Mouse (Mus musculus) hindbrain, embryonic 16.5 days (tissue): Measurements from ENCODE around the gene 4930435E12Rik. TPM values are rescaled to one million over a fixed set of nuclear protein-coding genes. Genes with fewer than 3 reads are reported as not detected.
A peak's percentile ranks its signal among the peaks of the same experiment; 100 is the strongest.

Source experiments
- ATAC-seq: fragments of 200-750 bp; cut with Nextera tagmentation; 2 replicates; pipeline ENCODE4 v1.8.0; 2017; ENCODE audit warnings: moderate TSS enrichment, moderate library complexity
- H3K27ac ChIP-seq: fragments of 300-500 bp; sonication (generic); 2 replicates; pipeline ENCODE4 v1.5.1; 2014; ENCODE audit warnings: low read depth, mild to moderate bottlenecking, control low read depth, low read length, moderate library complexity
- H3K27me3 ChIP-seq: fragments of 300-500 bp; sonication (generic); replicated peaks from 2 replicates; pipeline ENCODE4 v1.6.1; 2014; ENCODE audit warnings: low read length; ENCODE audit not compliant: control insufficient read depth, insufficient read depth
- H3K36me3 ChIP-seq: fragments of 300-500 bp; sonication (generic); 2 replicates; pipeline ENCODE4 v1.6.1; 2014; ENCODE audit warnings: mild to moderate bottlenecking, low read length, moderate library complexity, mixed read lengths; ENCODE audit not compliant: control insufficient read depth, insufficient read depth
- H3K4me1 ChIP-seq: fragments of 300-500 bp; sonication (generic); 2 replicates; pipeline ENCODE4 v1.6.1; 2014; ENCODE audit warnings: low read depth, low read length; ENCODE audit not compliant: control insufficient read depth, insufficient read depth
- H3K4me2 ChIP-seq: fragments of 300-500 bp; sonication (generic); 2 replicates; pipeline ENCODE4 v1.6.1; 2014; ENCODE audit warnings: mild to moderate bottlenecking, low read length, control low read depth, moderate library complexity
- H3K4me3 ChIP-seq: fragments of 300-500 bp; sonication (generic); 2 replicates; pipeline ENCODE4 v1.5.1; 2014; ENCODE audit warnings: mild to moderate bottlenecking, low read length, control low read depth, moderate library complexity
- H3K9ac ChIP-seq: fragments of 300-500 bp; sonication (generic); 2 replicates; pipeline ENCODE4 v1.6.1; 2014; ENCODE audit warnings: low read depth, mild to moderate bottlenecking, control low read depth, low read length, moderate library complexity
- H3K9me3 ChIP-seq: fragments of 300-500 bp; sonication (generic); 2 replicates; pipeline ENCODE4 v1.6.1; 2014; ENCODE audit warnings: mild to moderate bottlenecking, low read length, moderate library complexity; ENCODE audit not compliant: control insufficient read depth
- WGBS: fragments of 180-500 bp; shearing (Covaris S2); extraction: QIAGEN DNeasy Blood & Tissue Kit; methylation state at CpG from one replicate; pipeline ENCODE4 v1.1.7; 2014; 5-methylcytosine and 5-hydroxymethylcytosine counted together
- polyA plus RNA-seq: library from polyadenylated mRNA; unstranded; fragments of >200 nt; fragmentation: Nextera tagmentation; extraction: Ambion mirVana; gene quantifications from 2 replicates; pipeline ENCODE4 v1.2.1, GENCODE M21; 2015

Gene 4930435E12Rik
- polyA plus RNA-seq, 1 experiment from 2014 or later, result not detected

DNA sequence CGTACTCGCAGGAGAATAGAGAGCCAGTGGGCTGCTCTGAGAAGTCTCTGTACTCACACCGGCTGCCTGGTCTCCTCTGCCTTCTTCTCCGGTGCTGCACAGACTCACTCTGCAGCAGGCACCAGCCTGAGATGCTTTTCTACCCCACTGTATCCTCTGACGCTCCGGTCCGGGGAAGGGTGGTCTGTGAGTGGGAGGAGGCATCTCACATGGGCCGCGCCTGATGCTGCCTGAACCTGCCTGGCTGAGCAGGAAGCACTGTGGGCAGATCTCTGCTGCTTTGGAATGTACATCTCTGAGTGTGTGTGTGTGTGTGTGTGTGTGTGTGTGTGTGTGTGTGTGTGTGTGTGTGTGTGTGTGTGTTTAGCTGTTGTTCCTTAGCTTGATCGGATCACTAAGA is 28.5 kb downstream of the 4930435E12Rik start, which contains the start of gene Upk1b:
TSS of gene Upk1b (minus strand) at position 238 of the 400 bp plus-strand sequence.
- H3K4me2 ChIP-seq, result no peak within 1 kb of the TSS
- no peaks in the 10 kb centered on the region for H3K9me3 ChIP-seq
- no peak within 1 kb of the TSS for H3K27ac ChIP-seq
- no peaks in the 10 kb centered on the region for H3K36me3 ChIP-seq
- H3K9ac ChIP-seq, result no peak within 1 kb of the TSS
- H3K27me3 ChIP-seq, result no peaks in the 10 kb centered on the region
- 54% methylated on average over 10 of the region's 10 CpGs for WGBS
- no peaks in the 10 kb centered on the region for H3K4me1 ChIP-seq
- H3K4me3 ChIP-seq, result no peak within 1 kb of the TSS
- no peak for ATAC-seq

DNA sequence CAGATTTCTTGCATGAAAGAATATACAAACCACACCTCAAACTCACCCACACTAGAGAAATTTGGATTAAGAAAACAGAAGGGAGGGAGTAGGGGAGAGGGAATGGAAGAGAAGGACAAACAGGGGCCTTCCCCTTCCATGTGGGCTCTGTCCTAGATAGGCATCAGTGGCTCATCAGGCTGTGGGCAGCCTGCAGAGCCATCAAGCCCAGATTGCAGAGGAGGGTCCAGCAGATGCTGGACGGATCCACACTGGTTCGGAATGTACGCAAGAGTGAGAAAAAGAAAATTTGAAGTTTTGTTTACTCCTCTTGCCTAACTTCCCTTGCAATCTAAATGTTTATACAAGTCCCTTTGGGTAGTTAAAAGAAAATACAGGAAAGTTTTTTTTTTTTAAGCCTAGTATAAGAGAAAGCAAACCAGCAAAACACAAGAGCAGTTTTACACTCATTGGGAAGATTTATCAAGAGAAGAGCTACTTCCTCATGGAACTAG is 29.5 kb downstream of the 4930435E12Rik start:
- Histone ChIP-seq H3K27me3 (no peaks in the 10 kb centered on the region), H3K4me2 (no peak overlapping the region), H3K27ac (no peak overlapping the region), H3K4me3 (no peak overlapping the region), H3K36me3 (no peaks in the 10 kb centered on the region), H3K9ac (no peak overlapping the region), H3K9me3 (no peaks in the 10 kb centered on the region), H3K4me1 (no peaks in the 10 kb centered on the region)
- WGBS, result 91% methylated on average over 3 of the region's 3 CpGs
- ATAC-seq, result no peak

DNA sequence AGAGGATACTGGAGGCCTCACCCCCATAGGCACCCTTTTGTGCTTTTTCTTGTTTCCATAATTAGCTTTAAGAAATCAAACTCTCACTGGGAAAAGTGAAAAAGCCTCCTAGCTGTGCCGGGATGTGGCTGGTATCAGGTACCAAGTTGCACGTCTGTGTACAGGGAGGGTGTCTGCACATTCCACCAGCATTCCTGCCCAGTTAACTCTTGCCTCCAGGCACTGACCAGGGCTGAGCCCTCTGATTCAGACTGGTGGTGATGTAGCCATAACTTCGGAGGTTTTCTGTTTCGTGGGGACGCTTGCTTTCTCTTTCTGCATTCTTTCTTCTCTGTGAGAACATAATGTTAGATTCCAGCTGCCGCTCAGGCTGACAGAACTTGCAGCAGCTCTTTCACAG is 35.4 kb downstream of the 4930435E12Rik start:
- H3K4me3 ChIP-seq, result no peak overlapping the region
- 81% methylated on average over 6 of the region's 6 CpGs for WGBS

DNA sequence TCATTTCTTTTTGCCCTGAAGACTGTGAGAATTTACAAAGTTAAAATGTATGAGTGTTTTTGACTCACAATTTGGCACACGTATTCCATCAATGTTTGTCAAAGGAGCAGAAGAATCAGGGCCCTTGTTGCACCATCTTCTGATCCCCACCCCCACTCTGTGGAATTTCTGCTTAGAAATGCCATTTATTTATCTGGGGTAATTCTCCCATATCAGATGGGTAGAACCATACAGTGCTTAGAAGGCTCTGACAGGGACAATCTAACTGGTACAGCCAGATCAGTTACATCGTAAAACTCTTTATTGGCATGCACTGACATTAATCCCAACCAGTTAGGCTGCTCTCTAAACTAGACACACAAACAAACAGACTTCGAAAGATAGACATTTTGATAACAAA is 38.6 kb downstream of the 4930435E12Rik start:
- H3K36me3 ChIP-seq, result no peaks in the 10 kb centered on the region
- H3K9ac ChIP-seq, result no peak overlapping the region
- H3K4me1 ChIP-seq, result no peaks in the 10 kb centered on the region
- WGBS, result 88% methylated on average over 3 of the region's 3 CpGs
- no peak overlapping the region for H3K27ac ChIP-seq
- no peak overlapping the region for H3K4me2 ChIP-seq
- H3K27me3 ChIP-seq, result no peaks in the 10 kb centered on the region
- H3K9me3 ChIP-seq, result no peaks in the 10 kb centered on the region
- no peak for ATAC-seq
- no peak overlapping the region for H3K4me3 ChIP-seq

More for the DNA sequence above, 35.4 kb downstream of the 4930435E12Rik start:
- H3K4me2 ChIP-seq, result no peak overlapping the region
- no peak for ATAC-seq
- no peaks in the 10 kb centered on the region for H3K4me1 ChIP-seq
- H3K9me3 ChIP-seq, result no peaks in the 10 kb centered on the region
- H3K27ac ChIP-seq, result no peak overlapping the region
- H3K36me3 ChIP-seq, result no peaks in the 10 kb centered on the region
- H3K9ac ChIP-seq, result no peak overlapping the region
- H3K27me3 ChIP-seq, result no peaks in the 10 kb centered on the region

DNA sequence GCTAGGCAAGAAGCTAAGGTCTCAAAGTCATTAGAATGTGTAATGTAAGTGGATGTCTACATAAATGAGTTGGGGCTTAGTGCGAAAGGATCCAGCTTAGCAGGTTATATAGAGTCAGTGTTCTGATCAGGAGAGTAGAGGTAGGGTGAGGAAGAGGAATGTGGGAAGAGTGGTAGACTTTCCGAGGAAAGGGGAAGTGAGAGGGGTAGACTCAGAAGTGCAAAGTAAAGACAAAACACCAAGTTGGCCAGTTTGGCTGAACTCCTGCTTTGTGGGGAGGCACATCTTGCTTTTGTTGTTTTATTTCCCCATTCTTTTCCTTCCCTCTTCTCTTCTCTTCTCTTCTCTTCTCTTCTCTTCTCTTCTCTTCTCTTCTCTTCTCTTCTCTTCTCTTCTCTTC is 39.5 kb downstream of the 4930435E12Rik start:
- no peaks in the 10 kb centered on the region for H3K36me3 ChIP-seq
- WGBS, result 91% methylated on average over 2 of the region's 2 CpGs
- H3K27ac ChIP-seq, result no peak overlapping the region
- ATAC-seq, result no peak
- no peak overlapping the region for H3K9ac ChIP-seq
- H3K4me2 ChIP-seq, result no peak overlapping the region
- H3K4me1 ChIP-seq, result no peaks in the 10 kb centered on the region
- no peaks in the 10 kb centered on the region for H3K9me3 ChIP-seq
- H3K4me3 ChIP-seq, result no peak overlapping the region
- H3K27me3 ChIP-seq, result no peaks in the 10 kb centered on the region

DNA sequence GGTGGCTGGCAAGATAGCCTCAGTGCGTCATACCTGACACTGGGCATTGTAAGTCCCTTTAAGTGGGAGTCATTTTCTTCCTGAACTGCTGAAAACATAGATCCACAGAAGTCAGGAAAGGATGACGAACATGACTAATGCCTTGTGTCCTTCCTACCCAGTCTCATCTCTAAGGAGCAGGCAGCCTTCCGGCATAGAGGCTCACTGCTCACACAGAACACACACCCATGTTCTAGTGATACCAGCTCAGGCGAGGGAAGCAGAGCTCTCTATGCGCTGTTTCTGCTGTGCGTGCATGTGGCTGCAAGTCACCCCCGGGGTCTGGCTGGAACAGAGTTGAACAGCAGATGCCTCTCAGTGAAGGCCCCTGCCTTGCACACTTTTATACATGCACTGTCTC is 43.2 kb downstream of the 4930435E12Rik start:
- ATAC-seq, result no peak
- H3K4me1 ChIP-seq, result no peaks in the 10 kb centered on the region

DNA sequence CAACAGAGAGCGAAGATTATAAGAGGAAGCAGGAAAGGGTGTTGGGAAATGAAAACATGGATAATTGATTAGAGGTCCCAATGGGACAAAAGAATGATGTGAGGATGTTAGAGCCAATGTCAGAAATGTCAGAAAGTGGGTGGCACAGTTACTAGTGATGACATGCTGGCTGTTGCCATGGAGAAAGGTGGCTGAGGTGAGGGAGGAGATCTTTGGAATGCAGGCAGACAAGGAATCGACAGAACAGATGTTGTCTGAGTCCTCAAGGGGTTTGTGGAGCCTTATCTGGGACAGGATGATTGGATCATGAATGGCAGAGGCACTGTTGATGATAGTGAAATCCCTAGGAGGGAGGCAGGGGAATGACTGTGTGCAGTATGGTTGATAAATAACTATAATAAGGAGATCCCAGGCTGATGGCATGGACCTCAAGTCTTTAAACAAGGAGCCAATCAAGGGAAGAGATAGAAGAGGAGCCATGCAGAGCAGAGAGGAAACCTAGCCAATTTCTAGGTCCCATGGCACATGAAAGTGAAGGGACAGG is 46.0 kb downstream of the 4930435E12Rik start:
- Histone ChIP-seq H3K4me1 (no peaks in the 10 kb centered on the region), H3K9me3 (no peaks in the 10 kb centered on the region), H3K4me3 (no peak overlapping the region), H3K27ac (no peak overlapping the region), H3K4me2 (no peak overlapping the region), H3K9ac (no peak overlapping the region), H3K36me3 (no peaks in the 10 kb centered on the region), H3K27me3 (no peaks in the 10 kb centered on the region)
- 0 out of 2 replicates have a peak, but pooled peaks have one; percentile 60 for ATAC-seq
- 39% methylated on average over 2 of the region's 2 CpGs for WGBS

More for the DNA sequence above, 43.2 kb downstream of the 4930435E12Rik start:
- no peaks in the 10 kb centered on the region for H3K36me3 ChIP-seq
- no peaks in the 10 kb centered on the region for H3K27me3 ChIP-seq
- H3K4me2 ChIP-seq, result no peak overlapping the region
- no peaks in the 10 kb centered on the region for H3K9me3 ChIP-seq
- WGBS, result 74% methylated on average over 7 of the region's 7 CpGs
- no peak overlapping the region for H3K9ac ChIP-seq
- H3K27ac ChIP-seq, result no peak overlapping the region
- no peak overlapping the region for H3K4me3 ChIP-seq

DNA sequence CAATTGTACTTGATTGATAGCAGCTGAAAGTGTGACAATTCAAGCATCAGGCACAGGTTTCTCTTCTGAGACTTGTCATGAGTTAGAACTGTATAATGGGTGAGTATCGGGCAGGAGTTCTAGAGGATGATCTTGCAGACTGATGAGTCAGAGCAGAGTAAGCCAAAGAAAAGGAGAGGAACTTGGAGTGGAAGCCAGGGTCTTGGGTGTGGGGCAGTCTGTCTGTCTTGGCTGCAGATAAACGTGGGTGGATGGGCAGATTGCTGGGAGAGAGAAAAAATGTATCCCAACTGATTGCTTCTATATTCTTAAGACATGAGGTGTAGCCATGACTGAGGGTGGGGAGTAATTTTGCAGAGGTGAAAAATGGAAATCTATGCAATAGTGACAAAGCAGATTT is 46.6 kb downstream of the 4930435E12Rik start:
- WGBS, result 82% methylated on average over 2 of the region's 2 CpGs

DNA sequence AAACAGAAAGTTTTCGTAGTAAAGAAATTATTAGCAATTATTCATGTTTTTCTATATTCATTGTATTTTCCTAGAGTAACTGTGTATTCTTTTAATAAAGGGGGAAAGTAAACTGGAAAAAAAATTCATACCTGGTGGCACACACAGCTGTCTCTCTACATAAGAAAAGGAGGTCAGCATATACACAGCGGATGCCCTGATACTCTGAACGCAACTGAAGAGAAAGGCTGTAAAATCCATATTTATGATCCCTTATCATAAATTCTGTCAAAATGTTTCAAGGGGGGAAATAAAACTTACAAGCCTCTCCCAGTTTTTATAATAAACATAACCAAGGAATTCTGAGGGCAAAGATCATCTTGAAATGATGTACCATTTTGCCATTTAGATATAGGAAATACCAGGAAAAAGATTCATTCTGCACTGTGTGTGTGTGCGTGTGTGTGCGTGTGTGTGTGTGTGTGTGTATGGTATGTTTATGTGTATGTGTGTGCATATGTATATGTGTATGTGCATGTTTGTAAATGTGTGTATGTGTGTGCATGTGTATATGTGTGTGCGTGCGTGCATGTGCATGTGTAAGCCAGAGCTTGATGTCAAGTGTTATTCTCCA is 47.5 kb downstream of the 4930435E12Rik start:
- Histone ChIP-seq H3K9ac (no peak overlapping the region), H3K36me3 (no peaks in the 10 kb centered on the region), H3K4me3 (no peak overlapping the region), H3K4me1 (no peaks in the 10 kb centered on the region), H3K27me3 (no peaks in the 10 kb centered on the region), H3K27ac (no peak overlapping the region), H3K4me2 (no peak overlapping the region), H3K9me3 (no peaks in the 10 kb centered on the region)
- WGBS, result 96% methylated on average over 7 of the region's 7 CpGs
- no peak for ATAC-seq

More for the DNA sequence above, 46.6 kb downstream of the 4930435E12Rik start:
- H3K36me3 ChIP-seq, result no peaks in the 10 kb centered on the region
- H3K27me3 ChIP-seq, result no peaks in the 10 kb centered on the region
- no peak overlapping the region for H3K9ac ChIP-seq
- no peak overlapping the region for H3K27ac ChIP-seq
- no peak overlapping the region for H3K4me2 ChIP-seq
- H3K9me3 ChIP-seq, result no peaks in the 10 kb centered on the region
- no peak overlapping the region for H3K4me3 ChIP-seq
- no peaks in the 10 kb centered on the region for H3K4me1 ChIP-seq
- ATAC-seq, result no peak
